Mouse (Mus musculus): ENCODE results near the gene Abcd1.

DNA sequence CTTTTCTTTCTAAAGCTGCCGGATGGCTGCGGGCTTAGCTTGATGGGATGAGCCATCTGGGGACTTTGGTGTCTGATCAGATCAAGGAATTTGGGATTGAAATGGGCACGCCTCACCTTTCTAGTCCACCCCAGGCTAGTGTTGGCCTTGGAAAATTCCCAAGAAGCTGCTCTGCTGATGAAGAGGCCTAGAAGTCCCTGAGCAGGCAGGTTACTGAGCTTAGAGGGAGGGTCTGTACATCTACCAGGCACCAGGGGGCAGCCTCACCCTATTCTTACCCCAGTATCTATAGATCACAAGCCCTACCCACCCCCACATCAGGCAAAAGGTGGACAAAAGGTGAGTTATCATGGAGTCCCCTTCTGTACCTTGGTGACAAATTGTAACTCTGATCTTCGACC is 44.4 kb upstream of the Abcd1 start:
- TF ChIP-seq CHD2 (IDR thresholded peaks at IDR 0.05; ENCODE audit: low read depth, low read length) (no peak), ZC3H11A (IDR thresholded peaks at IDR 0.05; ENCODE audit: borderline replicate concordance, low read depth, low read length) (no peak), MAFK (IDR thresholded peaks at IDR 0.05; ENCODE audit: insufficient read depth, low read depth, low read length) (no peak)

Data from ES-E14 (cell line).